9 mouse cellular contexts compared by ENCODE assay signal in genomic region chr10:19708277-19709070, GRCm38 (mm10). TPM values are rescaled to one million over a fixed set of nuclear protein-coding genes. Genes with fewer than 3 reads are reported as not detected.
A peak's percentile ranks its signal among the peaks of the same experiment; 100 is the strongest.
DNase-seq lines count a peak whose midpoint lies in the region; ATAC-seq and TF ChIP-seq lines count a peak whose summit lies in the region.
"Had no signal": no experiment of that assay in that cellular context is flagged by ENCODE, and none has a peak within 500 bp of the region (broad histone marks: within the 10 kb centered on the region; RNA-seq: fewer than 3 reads in every experiment).

No protein-coding gene starts in this region.

- H3K9ac ChIP-seq in kidney, embryonic 15.5 days, result no peak overlapping the region
- H3K9ac ChIP-seq in ES-Bruce4 (ENCODE audit: low read depth, poor library complexity, severe bottlenecking), result no peak overlapping the region
- H3K9ac ChIP-seq: stomach, embryonic 15.5 days had no signal

- ATAC-seq in kidney, embryonic 15.5 days (replicated peaks; ENCODE audit: low FRiP score), result no peak
- ATAC-seq in granulocyte monocyte progenitor cell, adult 5-6 weeks (replicated peaks; ENCODE audit: poor library complexity, severe bottlenecking), result peak; percentile 67; the same call in 1 of the 2 replicates
- ATAC-seq in monocyte, adult 5-6 weeks (replicated peaks; ENCODE audit: insufficient number of reproducible peaks, low FRiP score, low TSS enrichment, poor library complexity, severe bottlenecking), result 0 out of 2 replicates have a peak, but pooled peaks have one; percentile 59

- no peak overlapping the region for H3K27ac ChIP-seq in kidney, embryonic 15.5 days
- H3K27ac ChIP-seq in ES-Bruce4 (ENCODE audit: insufficient read depth, low read length), result no peak overlapping the region
- H3K27ac ChIP-seq: stomach, embryonic 15.5 days had no signal

- peak; percentile 7 for DNase-seq in kidney, adult 11 months
- DNase-seq in T-cell, adult 2 months (ENCODE audit: low spot score), result peak; percentile 54
- DNase-seq in urinary bladder, postnatal 4 days (ENCODE audit: low spot score in 2 of 2), result no peak

- peaks cover 8% of the 10 kb centered on the region for H3K4me1 ChIP-seq in kidney, embryonic 15.5 days
- no peaks in the 10 kb centered on the region for H3K4me1 ChIP-seq in ES-Bruce4 (ENCODE audit: control insufficient read depth, insufficient read depth, low read length)

- 61% methylated on average over 12 of the region's 12 CpGs for WGBS in kidney, embryonic 15.5 days

- H3K4me3 ChIP-seq in kidney, embryonic 15.5 days (replicated peaks), result no peak overlapping the region
- H3K4me3 ChIP-seq in ES-Bruce4 (ENCODE audit: low read depth, low read length), result peak overlapping the region; percentile 35
- H3K4me3 ChIP-seq: stomach, embryonic 15.5 days had no signal

- H3K27me3 ChIP-seq in kidney, embryonic 15.5 days, result peaks cover 22% of the 10 kb centered on the region
- H3K27me3 ChIP-seq in ES-Bruce4 (ENCODE audit: control insufficient read depth, insufficient read depth, low read length, poor library complexity, severe bottlenecking), result peaks cover 2% of the 10 kb centered on the region; the same call in 1 of the 2 replicates
- H3K27me3 ChIP-seq: stomach, embryonic 15.5 days had no signal

- no peak for TF ChIP-seq EP300 in ES-Bruce4 (IDR thresholded peaks at IDR 0.05; ENCODE audit: insufficient read depth, low read depth, low read length)

- no peak overlapping the region for H3K4me2 ChIP-seq in kidney, embryonic 15.5 days
- H3K4me2 ChIP-seq: stomach, embryonic 15.5 days had no signal

- peak; percentile 88 for TF ChIP-seq CTCF in ES-Bruce4 (IDR thresholded peaks at IDR 0.05; ENCODE audit: low read depth, low read length)

- no peak for TF ChIP-seq POLR2A in ES-Bruce4 (IDR thresholded peaks at IDR 0.05; ENCODE audit: insufficient read depth, low read length)

- no peaks in the 10 kb centered on the region for H3K9me3 ChIP-seq in kidney, embryonic 15.5 days (replicated peaks)
- H3K9me3 ChIP-seq in ES-Bruce4 (replicated peaks; ENCODE audit: control insufficient read depth, insufficient read depth, low read length, poor library complexity, severe bottlenecking), result no peaks in the 10 kb centered on the region
- H3K9me3 ChIP-seq: stomach, embryonic 15.5 days had no signal

- H3K36me3 ChIP-seq in kidney, embryonic 15.5 days, result no peaks in the 10 kb centered on the region
- H3K36me3 ChIP-seq in ES-Bruce4 (ENCODE audit: control insufficient read depth, insufficient read depth, low read length, poor library complexity, severe bottlenecking), result no peaks in the 10 kb centered on the region
- H3K36me3 ChIP-seq: stomach, embryonic 15.5 days had no signal

RNA-seq across cellular contexts. Expression of gene Il20ra, which starts 3.9 kb away (rescaled TPM):
- 0.14 TPM in 1 of 2 replicates, not detected in the other for polyA plus RNA-seq in kidney, embryonic 15.5 days (2015; fragmentation: Nextera tagmentation; extraction: Ambion mirVana)
- polyA plus RNA-seq in ES-Bruce4 (2011; ENCODE audit: insufficient read depth, insufficient read length, low read depth, missing spikeins), result not detected in 2 replicates
- total RNA-seq in granulocyte monocyte progenitor cell, adult 5-6 weeks (2014; fragmentation: Nextera tagmentation), result 0.80 and 1.5 TPM in 2 replicates
- total RNA-seq in granulocyte monocyte progenitor cell, adult 5-6 weeks (2017), result not detected in 2 replicates
- total RNA-seq in monocyte, adult 5-6 weeks (2017), result 0.49 to 1.3 TPM in 2 of 3 replicates, not detected in the other
- total RNA-seq: layer of hippocampus, postnatal 25 days had no signal

Comparison
In these comparisons a context has a peak if more than half of its experiments do, and no peak if none do; other contexts are left out.
1. DNase-seq: peak in kidney, adult 11 months (single experiment) and T-cell, adult 2 months (single experiment); none in urinary bladder, postnatal 4 days (0 of 2).